Mouse (Mus musculus) T-helper 17 cell (primary cell): ENCODE results near the gene Hist1h4k.

Source experiments
- in situ Hi-C, 2 experiments: fragments of 300-600 bp; cut with MboI, MseI; formaldehyde crosslinking; loops; 1 replicate in 1 of 2; 2 replicates in 1 of 2; pipeline ENCODE4 v1.15.1; 2025; ENCODE audit warnings: high pct_unique_total_duplicates in 2 of 2

The Hist1h4k gene

GRCm38 (mm10) chr13:21750159-21751017, at the start of gene Hist1h4k:
TSS of gene Hist1h4k (minus strand) at chr13:21750505.
- in situ Hi-C loops: loop anchor here (5.0 kb wide), 1 partner anchor 42 kb away; no protein-coding TSS in a partner anchor

DNA sequence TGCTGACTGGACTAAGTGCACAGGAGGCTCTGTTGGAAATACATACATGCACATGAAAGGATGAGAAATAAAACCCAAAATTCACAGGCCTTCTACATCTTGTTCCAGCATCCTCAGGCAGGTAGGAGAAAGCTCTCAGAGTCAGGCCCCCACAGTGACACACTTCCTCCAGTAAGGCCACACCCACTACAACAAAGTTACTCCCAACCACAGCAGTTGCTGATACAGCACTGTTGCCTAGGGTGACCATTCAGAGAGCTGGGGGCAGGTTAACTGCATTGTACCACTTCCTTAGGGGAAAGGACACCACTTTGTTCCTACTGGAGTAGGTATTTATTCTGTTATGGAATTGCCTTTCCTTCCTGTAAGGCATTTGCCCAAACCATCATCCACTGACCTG, 46.9 kb upstream of the Hist1h4k start:
- in situ Hi-C loops: loop anchor here (5.0 to 25.0 kb wide), 2 partner anchors 50 to 1965 kb away; partner anchors contain the start of genes Hist1h1a (in 2 of the 2), Hist1h2ab (in 2 of the 2), Hist1h3a (in 2 of the 2) and Hist1h3b (in 2 of the 2)

- in situ Hi-C loops: loop anchor here (5.0 to 25.0 kb wide), 2 partner anchors 52 to 1967 kb away; partner anchors contain the start of genes Hist1h1a (in 2 of the 2), Hist1h2ab (in 2 of the 2), Hist1h3a (in 2 of the 2) and Hist1h3b (in 2 of the 2)
These were observed 45.3 kb upstream of the Hist1h4k start for GRCm38 (mm10) chr13:21795584-21795983.

DNA sequence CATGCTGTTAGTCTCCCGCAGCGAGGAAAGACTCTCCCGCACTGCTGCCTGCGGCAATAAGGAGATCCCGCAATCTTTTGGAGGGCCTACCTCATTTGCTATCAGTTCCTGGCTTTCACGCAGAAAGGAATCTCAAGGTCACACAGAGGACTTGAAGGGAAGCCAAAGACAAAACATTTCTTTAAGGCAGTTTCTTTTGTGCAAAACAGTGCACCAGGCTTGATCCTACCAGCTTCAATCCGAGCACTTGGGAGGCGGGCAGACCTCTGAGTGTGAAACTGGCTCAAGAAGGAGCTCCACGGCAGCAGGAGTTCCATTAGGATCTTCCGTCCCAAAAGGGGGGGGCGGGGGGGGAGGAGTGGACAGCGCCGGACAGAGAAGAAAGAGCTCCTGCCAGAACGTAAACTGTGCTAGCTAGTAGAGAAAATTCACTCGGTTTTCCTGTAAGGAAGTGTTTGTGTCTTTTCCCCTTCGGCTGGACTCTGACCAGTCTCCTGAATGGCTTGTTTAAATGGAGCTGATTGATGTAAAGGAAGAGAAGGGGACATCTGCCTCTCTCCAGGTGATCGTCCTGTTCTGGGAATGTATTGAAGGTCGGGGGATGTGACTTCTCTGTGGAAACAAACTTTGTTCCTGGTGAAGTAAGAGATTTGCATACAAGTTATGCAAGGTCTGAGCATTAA, 40.4 kb upstream of the Hist1h4k start:
- in situ Hi-C loops: loop anchor here (5.0 to 25.0 kb wide), 3 partner anchors 38 to 1972 kb away; partner anchors contain the start of genes Hist1h1a (in 2 of the 2), Hist1h2ab (in 2 of the 2), Hist1h2ak (in 2 of the 2) and Hist1h2bn (in 2 of the 2)

DNA sequence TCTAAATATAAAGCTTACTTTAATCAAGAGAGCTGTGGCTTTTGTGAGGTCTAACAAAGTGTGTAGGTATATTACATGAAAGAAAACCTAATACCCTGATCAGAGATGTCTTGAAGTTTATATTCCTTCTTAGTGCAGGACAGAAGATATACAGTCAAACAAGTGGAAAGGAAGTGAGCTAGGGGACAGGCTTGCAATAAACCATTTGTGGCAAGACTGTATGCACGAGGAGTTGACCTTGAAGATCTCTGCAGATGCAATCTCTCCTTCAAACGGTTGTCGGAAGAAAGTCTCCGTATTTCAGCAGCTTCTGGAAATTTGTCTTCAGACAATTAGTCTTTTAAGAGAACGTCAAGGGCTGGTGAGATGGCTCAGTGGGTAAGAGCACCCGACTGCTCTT, 39.6 kb upstream of the Hist1h4k start:
- in situ Hi-C loops: loop anchor here (5.0 to 25.0 kb wide), 5 partner anchors 38 to 1972 kb away; partner anchors contain the start of genes Hist1h1a (in 2 of the 2), Hist1h2ab (in 2 of the 2), Hist1h2ak (in 2 of the 2) and Hist1h2bn (in 2 of the 2)

DNA sequence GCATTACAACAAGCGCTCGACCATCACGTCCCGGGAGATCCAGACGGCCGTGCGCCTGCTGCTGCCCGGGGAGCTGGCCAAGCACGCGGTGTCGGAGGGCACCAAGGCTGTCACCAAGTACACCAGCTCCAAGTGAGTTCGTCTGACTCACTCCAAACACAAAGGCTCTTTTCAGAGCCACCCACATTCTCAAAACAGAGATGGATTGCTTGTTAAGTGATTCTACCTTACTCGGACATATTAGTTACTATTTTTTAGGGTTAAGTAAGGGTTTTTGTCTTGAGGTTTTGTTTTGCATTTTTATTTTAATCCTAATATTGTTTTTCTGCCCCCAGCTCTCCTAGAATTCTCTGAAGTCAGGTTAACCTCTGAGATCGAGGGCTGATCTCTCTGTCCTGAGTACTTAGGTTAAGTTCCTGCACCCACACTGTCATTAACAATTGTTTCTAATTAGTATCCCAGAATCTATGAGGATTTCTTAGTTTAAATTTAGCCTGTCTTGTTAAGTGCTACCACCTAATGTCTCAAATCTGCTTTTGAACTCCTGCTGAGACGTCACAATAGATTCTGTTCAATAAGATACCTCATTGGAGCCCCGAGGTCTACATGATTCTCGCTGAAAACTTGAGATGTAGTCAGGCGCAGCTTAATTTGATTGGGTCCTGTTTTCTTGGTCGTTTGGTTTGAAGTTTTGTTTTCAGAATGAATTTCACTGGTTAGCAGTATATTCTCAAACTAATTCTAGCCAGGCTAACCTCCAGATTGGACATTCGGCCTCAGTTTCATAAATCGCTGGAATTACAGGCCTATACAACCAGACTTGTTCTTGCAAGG, 37.7 kb upstream of the Hist1h4k start:
- in situ Hi-C loops: loop anchor here (5.0 to 25.0 kb wide), 3 partner anchors 71 to 1974 kb away; partner anchors contain the start of genes Hist1h1a (in 2 of the 2), Hist1h2ab (in 2 of the 2), Hist1h3a (in 2 of the 2) and Hist1h3b (in 2 of the 2)

DNA sequence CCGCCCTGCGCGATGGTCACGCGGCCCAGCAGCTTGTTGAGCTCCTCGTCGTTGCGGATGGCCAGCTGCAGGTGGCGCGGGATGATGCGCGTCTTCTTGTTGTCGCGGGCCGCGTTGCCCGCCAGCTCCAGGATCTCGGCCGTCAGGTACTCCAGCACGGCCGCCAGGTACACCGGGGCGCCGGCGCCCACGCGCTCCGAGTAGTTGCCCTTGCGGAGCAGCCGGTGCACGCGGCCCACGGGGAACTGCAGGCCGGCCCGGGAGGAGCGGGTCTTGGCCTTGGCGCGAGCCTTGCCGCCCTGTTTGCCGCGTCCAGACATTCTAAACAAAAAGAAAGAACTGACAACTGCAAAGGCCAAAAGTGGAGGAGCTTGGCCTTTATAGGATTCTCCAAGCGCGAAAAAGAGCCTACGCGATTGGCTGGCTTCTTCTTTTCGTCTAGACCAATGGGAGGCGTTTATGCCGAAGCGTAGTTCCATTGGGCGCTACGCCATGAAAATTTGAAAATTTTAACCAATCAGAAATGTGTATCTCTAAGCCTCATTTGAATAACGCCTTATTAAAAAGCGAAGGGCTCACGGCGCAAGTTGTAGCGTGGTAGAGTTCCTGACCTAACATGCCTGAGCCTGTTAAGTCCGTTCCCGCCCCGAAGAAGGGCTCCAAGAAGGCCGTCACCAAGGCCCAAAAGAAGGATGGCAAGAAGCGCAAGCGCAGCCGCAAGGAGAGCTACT, 36.8 kb upstream of the Hist1h4k start, which contains the start of the genes Hist1h2an and Hist1h2bp:
Gene Hist1h2an (minus strand): TSS at position 320 of the 731 bp plus-strand sequence.
Gene Hist1h2bp (plus strand): TSS at position 563 of the 731 bp plus-strand sequence.
- in situ Hi-C loops: loop anchor here (5.0 to 25.0 kb wide), 3 partner anchors 70 to 1975 kb away; partner anchors contain the start of genes Hist1h1a (in 2 of the 2), Hist1h2ab (in 2 of the 2), Hist1h3a (in 2 of the 2) and Hist1h3b (in 2 of the 2)

GRCm38 (mm10) chr13:21786189-21786898, 36.0 kb upstream of the Hist1h4k start:
- in situ Hi-C loops: loop anchor here (5.0 to 25.0 kb wide), 3 partner anchors 69 to 1976 kb away; partner anchors contain the start of genes Hist1h1a (in 2 of the 2), Hist1h2ab (in 2 of the 2), Hist1h3a (in 2 of the 2) and Hist1h3b (in 2 of the 2)

DNA sequence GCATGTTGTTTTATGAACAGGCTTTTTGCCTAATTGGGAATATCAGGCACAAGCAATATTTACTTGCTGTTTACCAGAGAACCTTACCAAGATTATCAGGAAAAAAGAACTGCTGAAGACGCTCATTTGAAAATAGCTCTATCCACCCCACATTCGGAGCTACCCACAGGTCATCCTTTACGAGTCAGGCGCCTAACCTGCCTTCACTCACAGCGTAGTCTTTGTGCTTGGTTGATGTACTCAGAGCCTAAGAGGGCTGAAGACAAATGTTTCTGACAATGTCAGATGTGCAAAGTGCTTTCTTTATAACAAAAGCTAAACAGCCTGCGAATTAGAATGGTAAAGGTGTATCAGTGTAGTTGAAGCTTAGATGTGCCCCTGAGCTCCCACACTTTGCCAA, 34.0 kb upstream of the Hist1h4k start:
- in situ Hi-C loops: loop anchor here (25.0 kb wide), 1 partner anchor 1978 kb away; the partner anchor contains the start of genes Hist1h1a (in 2 of the 2), Hist1h2ab (in 2 of the 2), Hist1h3a (in 2 of the 2) and Hist1h3b (in 2 of the 2)

DNA sequence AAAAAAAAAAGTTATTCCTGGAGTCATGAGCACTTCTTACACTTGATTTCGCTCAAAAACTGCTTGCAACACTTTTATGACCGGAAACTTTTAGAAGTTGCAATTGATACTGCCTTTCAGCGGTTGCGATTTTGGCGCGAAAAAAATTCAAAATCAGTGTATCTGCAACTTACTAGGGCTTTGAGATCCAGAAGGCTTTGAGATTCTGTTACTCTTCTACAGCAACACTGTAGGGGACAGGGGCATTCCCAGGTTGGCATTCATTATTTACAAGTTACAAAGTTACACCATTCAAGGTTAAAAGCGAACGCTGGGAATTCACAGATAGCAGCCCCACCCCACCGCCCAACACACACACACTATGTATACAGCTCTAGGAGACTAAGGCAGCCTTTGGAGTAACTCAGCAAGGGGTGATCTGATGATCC, 33.4 kb upstream of the Hist1h4k start:
- in situ Hi-C loops: loop anchor here (25.0 kb wide), 1 partner anchor 1979 kb away; the partner anchor contains the start of genes Hist1h1a (in 2 of the 2), Hist1h2ab (in 2 of the 2), Hist1h3a (in 2 of the 2) and Hist1h3b (in 2 of the 2)

DNA sequence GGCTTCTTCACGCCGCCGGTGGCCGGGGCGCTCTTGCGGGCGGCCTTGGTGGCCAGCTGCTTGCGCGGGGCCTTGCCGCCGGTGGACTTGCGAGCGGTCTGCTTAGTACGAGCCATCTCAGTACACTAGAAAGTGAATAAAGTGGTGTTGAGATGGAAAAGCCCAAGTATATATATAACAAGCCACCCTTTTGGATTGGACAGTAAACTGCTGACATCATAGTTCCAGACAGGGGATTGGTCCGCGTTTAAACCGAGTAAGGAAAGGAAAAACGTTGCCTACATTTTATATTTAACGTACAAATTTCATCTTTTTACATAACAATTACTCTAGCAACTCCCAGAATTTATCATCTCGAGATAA, 32.9 kb upstream of the Hist1h4k start, which contains the start of gene Hist1h3i:
Gene Hist1h3i (minus strand): TSS at position 116 of the 363 bp plus-strand sequence.
- in situ Hi-C loops: loop anchor here (25.0 kb wide), 1 partner anchor 1979 kb away; the partner anchor contains the start of genes Hist1h1a (in 2 of the 2), Hist1h2ab (in 2 of the 2), Hist1h3a (in 2 of the 2) and Hist1h3b (in 2 of the 2)

DNA sequence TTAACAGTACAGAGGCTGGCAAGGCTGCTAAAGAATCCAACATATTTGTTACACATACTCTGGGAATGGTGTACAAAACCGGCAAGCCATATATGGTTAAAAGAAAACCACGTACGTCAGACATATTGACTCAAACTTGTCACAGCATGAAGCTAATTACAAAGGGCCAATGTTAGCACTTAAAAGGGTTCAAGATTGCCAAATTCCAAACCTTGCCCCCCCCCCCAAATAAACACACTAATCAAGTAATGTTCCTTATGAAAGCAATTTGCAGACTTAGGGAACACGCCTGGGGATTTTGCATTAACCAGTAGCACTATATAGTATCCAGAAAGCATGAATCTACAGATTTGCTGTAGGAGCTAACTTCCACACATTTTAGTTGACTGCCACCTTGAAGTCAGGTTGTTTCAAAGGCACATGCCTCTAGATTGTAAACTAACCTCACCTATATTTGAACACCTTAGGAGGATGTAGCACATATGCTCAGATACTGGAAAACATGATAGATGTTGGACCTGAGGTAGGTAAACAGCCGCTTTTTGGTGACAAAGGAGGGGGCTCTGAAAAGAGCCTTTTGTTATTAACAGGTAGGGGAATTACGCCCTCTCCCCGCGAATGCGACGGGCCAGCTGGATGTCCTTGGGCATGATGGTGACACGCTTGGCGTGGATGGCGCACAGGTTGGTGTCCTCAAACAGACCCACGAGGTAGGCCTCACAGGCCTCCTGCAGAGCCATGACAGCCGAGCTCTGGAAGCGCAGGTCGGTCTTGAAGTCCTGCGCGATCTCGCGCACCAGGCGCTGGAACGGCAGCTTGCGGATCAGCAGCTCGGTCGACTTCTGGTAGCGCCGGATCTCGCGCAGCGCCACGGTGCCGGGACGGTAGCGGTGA, 32.3 kb upstream of the Hist1h4k start:
- in situ Hi-C loops: loop anchor here (25.0 kb wide), 1 partner anchor 1980 kb away; the partner anchor contains the start of genes Hist1h1a (in 2 of the 2), Hist1h2ab (in 2 of the 2), Hist1h3a (in 2 of the 2) and Hist1h3b (in 2 of the 2)

DNA sequence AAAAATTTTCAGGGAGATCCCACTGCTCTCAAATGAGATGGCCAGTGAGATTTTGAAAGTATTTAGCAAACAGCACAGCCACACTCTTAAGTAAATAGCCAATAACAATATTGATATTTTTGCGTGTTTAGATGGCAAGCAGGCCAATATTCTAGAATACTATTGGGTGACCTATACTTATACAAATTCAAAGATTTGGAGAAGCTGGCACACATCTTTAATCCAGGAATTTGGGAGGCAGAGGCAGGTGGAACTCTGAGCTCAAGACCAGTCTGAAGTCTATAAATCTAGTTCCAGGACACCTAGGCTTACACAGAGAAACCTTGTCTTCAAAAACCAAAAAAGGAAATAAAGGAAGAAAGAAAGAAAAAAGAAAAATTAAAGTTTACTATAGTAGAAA, 31.3 kb upstream of the Hist1h4k start:
- in situ Hi-C loops: loop anchor here (25.0 kb wide), 1 partner anchor 1981 kb away; the partner anchor contains the start of genes Hist1h1a (in 2 of the 2), Hist1h2ab (in 2 of the 2), Hist1h3a (in 2 of the 2) and Hist1h3b (in 2 of the 2)

GRCm38 (mm10) chr13:21781021-21781555, 30.8 kb upstream of the Hist1h4k start:
- in situ Hi-C loops: loop anchor here (25.0 kb wide), 1 partner anchor 1981 kb away; the partner anchor contains the start of genes Hist1h1a (in 2 of the 2), Hist1h2ab (in 2 of the 2), Hist1h3a (in 2 of the 2) and Hist1h3b (in 2 of the 2)

- in situ Hi-C loops: loop anchor here (25.0 kb wide), 1 partner anchor 1982 kb away; the partner anchor contains the start of genes Hist1h1a (in 2 of the 2), Hist1h2ab (in 2 of the 2), Hist1h3a (in 2 of the 2) and Hist1h3b (in 2 of the 2)
These were observed 29.7 kb upstream of the Hist1h4k start, which contains the start of gene Hist1h1b for GRCm38 (mm10) chr13:21779767-21780731. TSS of gene Hist1h1b (minus strand) at chr13:21780625.
